In genomic region chr6:29214776-29215175, GRCm38 (mm10) we compare ENCODE assay signal across 8 mouse cellular contexts. TPM values are rescaled to one million over a fixed set of nuclear protein-coding genes. Genes with fewer than 3 reads are reported as not detected.
DNase-seq lines count a peak whose midpoint lies in the region; ATAC-seq and TF ChIP-seq lines count a peak whose summit lies in the region.

No protein-coding gene starts in this region.

- WGBS in kidney, embryonic 14.5 days = 38% methylated on average over 5 of the region's 5 CpGs
- WGBS in hindbrain, embryonic 15.5 days = 39% methylated on average over 5 of the region's 5 CpGs

- no peak for ATAC-seq in kidney, embryonic 14.5 days (ENCODE audit: low FRiP score, low TSS enrichment)
- no peak for ATAC-seq in hindbrain, embryonic 15.5 days (ENCODE audit: low FRiP score, low read depth)
- ATAC-seq in granulocyte monocyte progenitor cell, adult 5-6 weeks (replicated peaks; ENCODE audit: poor library complexity, severe bottlenecking) = no peak

- H3K4me3 ChIP-seq in kidney, embryonic 14.5 days (ENCODE audit: low read length) = no peak overlapping the region
- 0 out of 2 replicates have a peak overlapping the region, but pooled peaks have one; percentile 67 for H3K4me3 ChIP-seq in cortical plate, adult 2 months (ENCODE audit: insufficient read depth, low read length)
- H3K4me3 ChIP-seq in hindbrain, embryonic 15.5 days = peak overlapping the region; percentile 62; the same call in 1 of the 2 replicates
- H3K4me3 ChIP-seq in myocyte = peak overlapping the region; percentile 42

- H3K27me3 ChIP-seq in kidney, embryonic 14.5 days (ENCODE audit: control insufficient read depth, insufficient read depth, low read length) = no peaks in the 10 kb centered on the region; the same call in 1 of the 2 replicates
- H3K27me3 ChIP-seq in hindbrain, embryonic 15.5 days = peaks cover 4% of the 10 kb centered on the region
- H3K27me3 ChIP-seq in myocyte (ENCODE audit: control insufficient read depth, insufficient read depth, insufficient read length) = no peaks in the 10 kb centered on the region

- DNase-seq in kidney, postnatal 4 days = no peak
- no peak for DNase-seq in testis, postnatal 10 days (ENCODE audit: low spot score)
- no peak for DNase-seq in B cell, adult 2 months

- TF ChIP-seq POLR2A in cortical plate, adult 2 months (IDR thresholded peaks at IDR 0.05; ENCODE audit: extremely low read depth, insufficient read depth, low read length) = no peak
- TF ChIP-seq POLR2A in myocyte (IDR thresholded peaks at IDR 0.05; ENCODE audit: insufficient read length, low read depth) = no peak

- H3K9me3 ChIP-seq in kidney, embryonic 14.5 days (ENCODE audit: control insufficient read depth, low read length) = no peaks in the 10 kb centered on the region
- H3K9me3 ChIP-seq in hindbrain, embryonic 15.5 days = no peaks in the 10 kb centered on the region

- H3ac ChIP-seq in myocyte (ENCODE audit: control insufficient read depth, insufficient read length) = no peak overlapping the region

- TF ChIP-seq CTCF in cortical plate, adult 2 months (IDR thresholded peaks at IDR 0.05; ENCODE audit: extremely low read depth, insufficient read depth, low read length) = no peak

- H3K4me1 ChIP-seq in kidney, embryonic 14.5 days (ENCODE audit: control insufficient read depth, insufficient read depth, low read length) = peaks cover 32% of the 10 kb centered on the region
- H3K4me1 ChIP-seq in cortical plate, adult 2 months (ENCODE audit: control insufficient read depth, insufficient read depth, low read length) = peaks cover 3% of the 10 kb centered on the region; the same call in 1 of the 2 replicates
- peaks cover 43% of the 10 kb centered on the region for H3K4me1 ChIP-seq in hindbrain, embryonic 15.5 days (replicated peaks)

- H3K4me2 ChIP-seq in kidney, embryonic 14.5 days (replicated peaks; ENCODE audit: low read depth, low read length) = peak overlapping the region; percentile 99; the same call in 1 of the 2 replicates
- H3K4me2 ChIP-seq in hindbrain, embryonic 15.5 days = peak overlapping the region; percentile 94
- H3K4me2 ChIP-seq in myocyte (ENCODE audit: low read depth) = peak overlapping the region; percentile 91

- H3K36me3 ChIP-seq in kidney, embryonic 14.5 days (ENCODE audit: control insufficient read depth, insufficient read depth, low read length) = no peaks in the 10 kb centered on the region
- H3K36me3 ChIP-seq in hindbrain, embryonic 15.5 days = no peaks in the 10 kb centered on the region
- no peaks in the 10 kb centered on the region for H3K36me3 ChIP-seq in myocyte (ENCODE audit: control insufficient read depth, insufficient read depth)

- no peak overlapping the region for H3K27ac ChIP-seq in kidney, embryonic 14.5 days (ENCODE audit: low read depth, low read length)
- peak overlapping the region; percentile 52; the same call in 1 of the 2 replicates for H3K27ac ChIP-seq in cortical plate, adult 2 months (ENCODE audit: insufficient read depth, low read length)
- H3K27ac ChIP-seq in hindbrain, embryonic 15.5 days (replicated peaks) = no peak overlapping the region

- H3K79me2 ChIP-seq in myocyte (ENCODE audit: control insufficient read depth, insufficient read depth) = no peaks in the 10 kb centered on the region

- H3K9ac ChIP-seq in kidney, embryonic 14.5 days (ENCODE audit: low read depth, low read length) = no peak overlapping the region
- no peak overlapping the region for H3K9ac ChIP-seq in hindbrain, embryonic 15.5 days

TF ChIP-seq in myocyte, 11 proteins besides CTCF, POLR2A, EP300 and RAD21:
- TF ChIP-seq MYOG (IDR thresholded peaks at IDR 0.05; ENCODE audit: control insufficient read depth in 1 of 3, insufficient read depth in 1 of 3, insufficient read length in 2 of 3, low read depth in 2 of 3) (no peak), E2F4 (IDR thresholded peaks at IDR 0.05; ENCODE audit: insufficient read depth) (no peak), MYOD1 (IDR thresholded peaks at IDR 0.05; ENCODE audit: control insufficient read depth in 1 of 3, insufficient read length in 2 of 3, low read depth in 2 of 3) (no peak), SRF (IDR thresholded peaks at IDR 0.05; ENCODE audit: control insufficient read depth, insufficient read length, low read depth) (no peak), TCF3 (IDR thresholded peaks at IDR 0.05; ENCODE audit: insufficient read length, low read depth) (no peak), MAX (IDR thresholded peaks at IDR 0.05; ENCODE audit: low read depth) (no peak), CEBPB (IDR thresholded peaks at IDR 0.05; ENCODE audit: insufficient read depth, poor library complexity, severe bottlenecking) (no peak), USF1 (IDR thresholded peaks at IDR 0.05; ENCODE audit: low read depth) (no peak), REST (IDR thresholded peaks at IDR 0.05; ENCODE audit: insufficient read depth, insufficient read length) (no peak), TCF12 (IDR thresholded peaks at IDR 0.05; ENCODE audit: insufficient read depth, poor library complexity, severe bottlenecking) (no peak), POLR2AphosphoS2 (IDR thresholded peaks at IDR 0.05; ENCODE audit: insufficient read length, low read depth) (no peak)

RNA-seq across cellular contexts. Expression of gene Impdh1, which starts 1.4 kb away (rescaled TPM):
- 26.3 and 41.7 TPM in 2 replicates for polyA plus RNA-seq in kidney, embryonic 14.5 days (2014; fragmentation: Nextera tagmentation; extraction: Ambion mirVana)
- polyA plus RNA-seq in cortical plate, adult 2 months (2012; rRNA removed) = 64.4 and 65.6 TPM in 2 replicates
- 68.3 and 71.7 TPM in 2 replicates for polyA plus RNA-seq in hindbrain, embryonic 15.5 days (2015; fragmentation: Nextera tagmentation; extraction: Ambion mirVana)
- polyA plus RNA-seq in myocyte (2012; fragmentation: generic; extraction: Trizol) = 78.6 TPM
- 109 and 124 TPM in 2 replicates for total RNA-seq in granulocyte monocyte progenitor cell, adult 5-6 weeks (2014; fragmentation: Nextera tagmentation)
- 110 and 120 TPM in 2 replicates for total RNA-seq in granulocyte monocyte progenitor cell, adult 5-6 weeks (2017)

RNA-seq across cellular contexts. Expression of gene Prrt4, which starts 35.4 kb away (rescaled TPM):
- 0.96 and 1.4 TPM in 2 replicates for polyA plus RNA-seq in kidney, embryonic 14.5 days (2014; fragmentation: Nextera tagmentation; extraction: Ambion mirVana)
- 2.6 and 3.2 TPM in 2 replicates for polyA plus RNA-seq in cortical plate, adult 2 months (2012; rRNA removed)
- polyA plus RNA-seq in hindbrain, embryonic 15.5 days (2015; fragmentation: Nextera tagmentation; extraction: Ambion mirVana) = 11.6 and 13.6 TPM in 2 replicates
- 0.37 TPM for polyA plus RNA-seq in myocyte (2012; fragmentation: generic; extraction: Trizol)
- total RNA-seq in granulocyte monocyte progenitor cell, adult 5-6 weeks (2014; fragmentation: Nextera tagmentation) = not detected in 2 replicates
- not detected in 2 replicates for total RNA-seq in granulocyte monocyte progenitor cell, adult 5-6 weeks (2017)

RNA-seq across cellular contexts. Expression of gene Rbm28, which starts 50.0 kb away (rescaled TPM):
- polyA plus RNA-seq in kidney, embryonic 14.5 days (2014; fragmentation: Nextera tagmentation; extraction: Ambion mirVana) = 65.1 and 65.8 TPM in 2 replicates
- 55.8 and 57.5 TPM in 2 replicates for polyA plus RNA-seq in cortical plate, adult 2 months (2012; rRNA removed)
- polyA plus RNA-seq in hindbrain, embryonic 15.5 days (2015; fragmentation: Nextera tagmentation; extraction: Ambion mirVana) = 40.3 and 43.2 TPM in 2 replicates
- polyA plus RNA-seq in myocyte (2012; fragmentation: generic; extraction: Trizol) = 16.2 TPM
- total RNA-seq in granulocyte monocyte progenitor cell, adult 5-6 weeks (2014; fragmentation: Nextera tagmentation) = 47.7 and 84.2 TPM in 2 replicates
- 58.5 and 59.9 TPM in 2 replicates for total RNA-seq in granulocyte monocyte progenitor cell, adult 5-6 weeks (2017)

RNA-seq across cellular contexts. Expression of gene Hilpda, which starts 57.5 kb away (rescaled TPM):
- 32.1 and 43.2 TPM in 2 replicates for polyA plus RNA-seq in kidney, embryonic 14.5 days (2014; fragmentation: Nextera tagmentation; extraction: Ambion mirVana)
- polyA plus RNA-seq in cortical plate, adult 2 months (2012; rRNA removed) = 12.3 and 12.9 TPM in 2 replicates
- 31.7 and 33.3 TPM in 2 replicates for polyA plus RNA-seq in hindbrain, embryonic 15.5 days (2015; fragmentation: Nextera tagmentation; extraction: Ambion mirVana)
- polyA plus RNA-seq in myocyte (2012; fragmentation: generic; extraction: Trizol) = 15.5 TPM
- 14.0 and 15.5 TPM in 2 replicates for total RNA-seq in granulocyte monocyte progenitor cell, adult 5-6 weeks (2014; fragmentation: Nextera tagmentation)
- total RNA-seq in granulocyte monocyte progenitor cell, adult 5-6 weeks (2017) = 9.7 and 17.7 TPM in 2 replicates
